Mouse (Mus musculus) heart, embryonic 16.5 days (tissue): ENCODE data around the gene 4930442H23Rik. TPM values are rescaled to one million over a fixed set of nuclear protein-coding genes. Genes with fewer than 3 reads are reported as not detected.
"Not testable (repeated sequence)": the region's sequence is repeated elsewhere in the genome, so short reads cannot be mapped to it uniquely, and the experiment has no call there.

Experiments
- ATAC-seq: fragments of 200-750 bp; cut with Nextera tagmentation; replicated peaks from 2 replicates; pipeline ENCODE4 v1.8.0; 2017; ENCODE audit warnings: moderate number of reproducible peaks; ENCODE audit not compliant: insufficient read depth, low FRiP score; ENCODE audit errors: extremely low read depth
- H3K27ac ChIP-seq: fragments of 300-500 bp; sonication (generic); 2 replicates; pipeline ENCODE4 v1.5.1; 2014; ENCODE audit warnings: mild to moderate bottlenecking, low read length, control low read depth, moderate library complexity
- H3K27me3 ChIP-seq: fragments of 300-500 bp; sonication (generic); 2 replicates; pipeline ENCODE4 v1.6.1; 2014; ENCODE audit warnings: low read length, mixed read lengths; ENCODE audit not compliant: control insufficient read depth, insufficient read depth
- H3K36me3 ChIP-seq: fragments of 300-500 bp; sonication (generic); 2 replicates; pipeline ENCODE4 v1.6.1; 2014; ENCODE audit not compliant: control insufficient read depth, insufficient read depth
- H3K4me1 ChIP-seq: fragments of 300-500 bp; sonication (generic); 2 replicates; pipeline ENCODE4 v1.6.1; 2014; ENCODE audit warnings: low read length, mixed read lengths; ENCODE audit not compliant: control insufficient read depth, insufficient read depth
- H3K4me2 ChIP-seq: fragments of 300-500 bp; sonication (generic); 2 replicates; pipeline ENCODE4 v1.6.1; 2014; ENCODE audit warnings: low read depth, mild to moderate bottlenecking, control low read depth, low read length
- H3K4me3 ChIP-seq: fragments of 300-500 bp; sonication (generic); 2 replicates; pipeline ENCODE4 v1.5.1; 2014; ENCODE audit warnings: mild to moderate bottlenecking, control low read depth, low read length
- H3K9ac ChIP-seq: fragments of 300-500 bp; sonication (generic); 2 replicates; pipeline ENCODE4 v1.6.1; 2014; ENCODE audit warnings: low read length, control low read depth
- H3K9me3 ChIP-seq: fragments of 300-500 bp; sonication (generic); replicated peaks from 2 replicates; pipeline ENCODE4 v1.6.1; 2016; ENCODE audit warnings: low read length; ENCODE audit not compliant: control insufficient read depth
- WGBS: fragments of 180-500 bp; shearing (Covaris S2); extraction: QIAGEN DNeasy Blood & Tissue Kit; methylation state at CpG from one replicate; pipeline ENCODE4 v1.1.7; 2014; 5-methylcytosine and 5-hydroxymethylcytosine counted together
- polyA plus RNA-seq: library from polyadenylated mRNA; unstranded; fragments of >200 nt; fragmentation: Nextera tagmentation; extraction: Ambion mirVana; gene quantifications from 2 replicates; pipeline ENCODE4 v1.2.1, GENCODE M21; 2015

The 4930442H23Rik gene
- 0.11 TPM in 2 replicates for polyA plus RNA-seq

DNA sequence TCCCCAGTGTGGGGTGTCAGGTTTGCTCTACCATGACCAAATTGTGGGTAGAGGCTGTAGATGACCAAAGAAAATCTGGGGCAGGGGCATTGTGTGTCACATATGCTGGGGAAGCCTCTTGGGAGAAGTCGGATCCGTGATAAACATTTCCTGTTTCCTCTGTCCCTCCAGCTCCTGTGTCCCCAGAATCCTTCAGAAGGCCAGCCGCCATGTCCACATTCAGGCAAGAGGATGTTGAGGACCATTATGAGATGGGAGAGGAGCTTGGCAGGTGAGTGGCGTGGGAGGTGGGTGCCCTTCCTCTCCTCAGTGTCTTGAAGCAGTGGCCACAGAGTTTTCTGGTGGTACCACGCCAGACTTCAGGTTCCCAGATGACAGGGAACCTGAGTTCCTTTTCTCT lies at the start of gene 4930442H23Rik:
TSS of gene 4930442H23Rik (minus strand) at position 45 of the 400 bp plus-strand sequence.
- peak within 1 kb of the TSS; percentile 75 for H3K4me2 ChIP-seq
- H3K36me3 ChIP-seq: peaks cover 44% of the 10 kb centered on the region
- no peak for ATAC-seq
- no peaks in the 10 kb centered on the region for H3K9me3 ChIP-seq
- WGBS: 74% methylated on average over 5 of the region's 5 CpGs
- peaks cover 20% of the 10 kb centered on the region for H3K4me1 ChIP-seq
- peak within 1 kb of the TSS; percentile 86 for H3K9ac ChIP-seq
- no peaks in the 10 kb centered on the region for H3K27me3 ChIP-seq
- peak within 1 kb of the TSS; percentile 88 for H3K27ac ChIP-seq
- H3K4me3 ChIP-seq: peak within 1 kb of the TSS; percentile 79

DNA sequence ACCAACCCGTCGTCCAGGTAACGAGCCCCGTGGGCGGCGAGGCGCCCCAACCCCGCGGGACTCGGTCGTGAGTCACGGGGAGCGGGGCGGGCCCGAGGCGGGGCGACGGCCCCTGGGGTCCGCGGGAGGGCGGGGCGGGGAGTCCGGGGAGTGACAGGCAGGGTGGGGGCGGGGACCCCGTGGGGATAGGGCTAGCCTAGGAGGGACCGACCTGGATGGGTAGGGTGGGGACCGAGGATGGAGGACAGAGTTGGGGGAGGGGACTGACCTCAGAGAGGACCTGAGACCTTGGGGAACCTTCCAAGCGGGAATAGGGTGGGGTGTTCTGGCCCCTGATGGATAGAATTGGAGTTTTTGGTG lies 49.6 kb upstream of the 4930442H23Rik start:
- H3K9me3 ChIP-seq: no peaks in the 10 kb centered on the region
- under 1% methylated on average over 21 of the region's 28 CpGs for WGBS
- 0 out of 2 replicates have a peak overlapping the region, but pooled peaks have one; percentile 39 for H3K27ac ChIP-seq
- 0 out of 2 replicates have a peak, but pooled peaks cover 12% of the 10 kb centered on the region for H3K4me1 ChIP-seq
- H3K4me2 ChIP-seq: peak overlapping the region; percentile 75
- peak overlapping the region; percentile 85 for H3K4me3 ChIP-seq
- peaks cover 16% of the 10 kb centered on the region for H3K27me3 ChIP-seq
- peak overlapping the region; percentile 88 for H3K9ac ChIP-seq
- peak; percentile 49 for ATAC-seq
- H3K36me3 ChIP-seq: no peaks in the 10 kb centered on the region

GRCm38 (mm10) chr10:81232580-81233225 lies 49.1 kb upstream of the 4930442H23Rik start, which contains the start of gene Zfr2:
Zfr2 (plus strand) TSS chr10:81233155.
- 0 out of 2 replicates have a peak, but pooled peaks cover 12% of the 10 kb centered on the region for H3K4me1 ChIP-seq
- no peaks in the 10 kb centered on the region for H3K36me3 ChIP-seq
- H3K27me3 ChIP-seq: peaks cover 16% of the 10 kb centered on the region
- peak within 1 kb of the TSS; percentile 85 for H3K4me3 ChIP-seq
- H3K27ac ChIP-seq: 0 out of 2 replicates have a peak within 1 kb of the TSS, but pooled peaks have one; percentile 39
- H3K9me3 ChIP-seq: no peaks in the 10 kb centered on the region
- H3K4me2 ChIP-seq: peak within 1 kb of the TSS; percentile 75
- peak within 1 kb of the TSS; percentile 88 for H3K9ac ChIP-seq
- peak; percentile 82 for ATAC-seq
- WGBS: 7% methylated on average over 29 of the region's 29 CpGs

- Histone ChIP-seq H3K36me3 (no peaks in the 10 kb centered on the region), H3K27me3 (peaks cover 16% of the 10 kb centered on the region), H3K4me1 (0 out of 2 replicates have a peak, but pooled peaks cover 12% of the 10 kb centered on the region), H3K27ac (no peak overlapping the region), H3K9me3 (no peaks in the 10 kb centered on the region), H3K4me2 (no peak overlapping the region), H3K9ac (no peak overlapping the region), H3K4me3 (no peak overlapping the region)
- WGBS: 51% methylated on average over 7 of the region's 7 CpGs
- ATAC-seq: no peak
Observed at GRCm38 (mm10) chr10:81231436-81231835, 47.8 kb upstream of the 4930442H23Rik start.

DNA sequence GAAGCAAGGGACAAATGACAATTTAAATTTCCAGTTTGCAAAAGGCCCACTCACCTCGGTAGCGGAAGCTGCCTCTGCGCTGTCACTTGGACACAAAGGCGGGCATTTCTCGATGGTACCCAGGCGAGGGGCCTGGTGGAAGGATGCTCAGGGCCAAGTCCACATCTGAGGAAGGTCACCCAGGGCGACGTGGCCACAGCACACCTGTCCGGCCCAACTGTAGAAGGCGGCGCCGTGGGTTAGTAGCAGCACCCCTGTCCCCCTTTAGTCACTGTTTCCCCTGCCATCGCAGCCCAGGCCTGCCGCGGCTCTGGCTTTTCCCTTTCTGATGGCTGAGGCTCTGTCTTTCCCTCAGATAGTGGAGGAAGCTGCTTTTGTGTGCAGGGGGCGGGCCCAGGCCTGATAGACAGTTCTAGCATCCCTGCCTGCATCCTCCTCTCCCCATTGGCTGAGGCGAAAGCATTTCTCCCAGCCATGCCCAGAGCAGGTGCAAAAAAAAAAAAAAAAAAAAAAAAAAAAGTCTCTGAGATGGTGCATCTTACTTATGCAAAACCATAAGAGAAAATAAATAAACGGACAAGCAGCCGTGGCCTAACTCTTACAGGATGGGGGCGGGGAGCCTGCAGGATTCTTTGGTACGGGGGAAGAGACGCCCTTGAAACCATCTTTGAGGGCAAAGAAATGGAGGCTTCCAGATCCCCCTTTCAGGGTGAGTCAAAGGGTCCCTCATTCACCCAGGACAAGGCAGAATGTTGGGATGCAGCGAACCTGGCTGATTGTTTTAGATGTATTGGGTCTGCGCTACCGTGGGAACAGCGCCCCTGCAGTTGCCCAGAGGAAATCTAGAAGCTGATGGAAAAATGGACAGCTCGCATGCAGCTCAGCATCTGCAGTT lies 47.0 kb upstream of the 4930442H23Rik start, which contains the start of gene Atcay:
TSS of gene Atcay (minus strand) at position 396 of the 895 bp plus-strand sequence.
- Histone ChIP-seq H3K27me3 (peaks cover 16% of the 10 kb centered on the region), H3K36me3 (no peaks in the 10 kb centered on the region), H3K27ac (no peak within 1 kb of the TSS), H3K4me2 (peak within 1 kb of the TSS; percentile 48), H3K4me1 (0 out of 2 replicates have a peak, but pooled peaks cover 12% of the 10 kb centered on the region), H3K9me3 (no peaks in the 10 kb centered on the region), H3K4me3 (peak within 1 kb of the TSS; percentile 22; the same call in 1 of the 2 replicates), H3K9ac (no peak within 1 kb of the TSS)
- WGBS: 13% methylated on average over 27 of the region's 27 CpGs
- no peak for ATAC-seq

- Histone ChIP-seq H3K4me3 (peak overlapping the region; percentile 22; the same call in 1 of the 2 replicates), H3K9me3 (no peaks in the 10 kb centered on the region), H3K9ac (no peak overlapping the region), H3K4me1 (0 out of 2 replicates have a peak, but pooled peaks cover 12% of the 10 kb centered on the region), H3K27ac (no peak overlapping the region), H3K27me3 (peaks cover 16% of the 10 kb centered on the region), H3K4me2 (peak overlapping the region; percentile 48), H3K36me3 (no peaks in the 10 kb centered on the region)
- no peak for ATAC-seq
- 8% methylated on average over 20 of the region's 20 CpGs for WGBS
Observed at GRCm38 (mm10) chr10:81229735-81230437, 46.2 kb upstream of the 4930442H23Rik start.

DNA sequence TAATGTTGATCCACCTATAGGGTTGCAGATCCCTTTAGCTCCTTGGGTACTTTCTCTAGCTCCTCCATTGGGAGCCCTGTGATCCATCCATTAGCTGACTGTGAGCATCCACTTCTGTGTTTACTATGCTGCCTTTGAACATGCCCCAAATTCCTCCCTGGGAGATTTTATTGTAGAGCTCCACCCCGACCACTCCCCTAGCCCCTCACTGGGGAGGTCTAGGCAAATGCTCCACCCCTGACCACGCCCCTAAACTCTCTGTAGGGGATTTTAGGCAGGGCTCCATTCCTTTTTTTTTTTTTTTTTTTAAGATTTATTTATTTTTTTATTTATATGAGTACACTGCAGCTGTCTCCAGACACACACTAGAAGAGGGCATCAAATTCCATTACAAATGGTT lies 40.1 kb upstream of the 4930442H23Rik start:
- H3K4me2 ChIP-seq, H3K27me3 ChIP-seq, H3K9me3 ChIP-seq, ATAC-seq, H3K9ac ChIP-seq, H3K36me3 ChIP-seq, H3K4me3 ChIP-seq, H3K4me1 ChIP-seq, H3K27ac ChIP-seq: not testable (repeated sequence)
- 51% methylated on average over 2 of the region's 2 CpGs for WGBS

GRCm38 (mm10) chr10:81221402-81222015 lies 37.9 kb upstream of the 4930442H23Rik start:
- Histone ChIP-seq H3K4me3 (no peak overlapping the region), H3K9me3 (no peaks in the 10 kb centered on the region), H3K4me2 (no peak overlapping the region), H3K9ac (no peak overlapping the region), H3K36me3 (no peaks in the 10 kb centered on the region), H3K27ac (no peak overlapping the region), H3K27me3 (no peaks in the 10 kb centered on the region), H3K4me1 (no peaks in the 10 kb centered on the region)
- WGBS: 79% methylated on average over 5 of the region's 5 CpGs
- no peak for ATAC-seq
